Mouse (Mus musculus) cortical plate, adult 2 months (tissue): ENCODE results near the gene Ccdc130.

Experiments used
- CTCF ChIP-seq: fragments of 200-500 bp; IDR thresholded peaks from 2 replicates; pipeline ENCODE4 v1.5.1; 2011; ENCODE audit warnings: mild to moderate bottlenecking, control low read depth, low read length; ENCODE audit not compliant: insufficient read depth; ENCODE audit errors: extremely low read depth
- POLR2A ChIP-seq: fragments of 200-500 bp; IDR thresholded peaks from 2 replicates; pipeline ENCODE4 v1.6.1; 2011; ENCODE audit warnings: mild to moderate bottlenecking, low read length, control low read depth; ENCODE audit not compliant: insufficient read depth; ENCODE audit errors: extremely low read depth

GRCm38 (mm10) chr8:84308376-84308775 is 38.2 kb upstream of the Ccdc130 start:
- TF ChIP-seq CTCF (no peak), POLR2A (no peak)
